Mouse (Mus musculus) kidney, postnatal 4 days (tissue): Measurements from ENCODE around the gene Cldn22.

Experiments
- DNase-seq, 2 experiments: peaks; one replicate each; pipeline ENCODE4 v3.0.0; 2021; ENCODE audit warnings: mixed read lengths in 2 of 2

Cldn22 gene

DNA sequence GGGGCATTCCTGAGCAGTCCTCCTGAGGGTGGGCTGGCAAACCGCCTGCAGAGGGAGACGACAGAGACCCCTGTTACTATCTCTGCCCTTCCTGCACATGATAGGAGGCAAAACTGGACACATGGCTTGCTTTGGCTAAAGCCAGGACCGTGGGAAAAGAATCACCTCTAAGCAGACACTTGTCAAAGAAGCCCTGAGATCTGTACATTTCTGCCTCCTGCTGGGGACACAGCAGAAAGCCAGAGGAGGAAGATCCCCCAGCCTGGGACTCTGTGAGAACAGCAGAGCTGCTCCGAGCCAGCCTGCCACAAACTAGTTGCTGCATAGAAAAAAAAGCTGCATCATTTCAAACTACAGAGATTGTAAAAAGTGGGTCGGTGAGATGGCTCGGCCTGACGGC, 18.8 kb downstream of the Cldn22 start:
- no peak for DNase-seq

DNA sequence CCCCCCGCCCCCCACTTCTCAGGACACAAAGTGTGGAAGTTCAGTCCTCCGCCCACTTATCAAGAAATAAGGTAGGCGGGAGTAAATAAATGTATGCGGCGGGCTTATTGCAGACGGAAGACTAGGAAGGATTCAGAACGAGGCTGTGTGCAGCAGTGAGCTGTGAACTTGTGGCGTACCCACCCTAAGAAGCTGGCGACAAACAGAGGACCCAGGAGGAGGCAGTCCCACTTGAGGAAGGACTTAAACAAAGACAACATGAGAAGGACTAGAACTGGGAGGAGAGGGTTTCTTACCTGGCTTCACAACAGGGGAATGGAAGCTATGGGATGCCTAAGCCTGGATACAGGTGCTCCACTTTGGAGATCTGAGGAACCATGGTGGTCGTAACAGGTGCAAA, 19.4 kb downstream of the Cldn22 start:
- DNase-seq, result no peak

DNA sequence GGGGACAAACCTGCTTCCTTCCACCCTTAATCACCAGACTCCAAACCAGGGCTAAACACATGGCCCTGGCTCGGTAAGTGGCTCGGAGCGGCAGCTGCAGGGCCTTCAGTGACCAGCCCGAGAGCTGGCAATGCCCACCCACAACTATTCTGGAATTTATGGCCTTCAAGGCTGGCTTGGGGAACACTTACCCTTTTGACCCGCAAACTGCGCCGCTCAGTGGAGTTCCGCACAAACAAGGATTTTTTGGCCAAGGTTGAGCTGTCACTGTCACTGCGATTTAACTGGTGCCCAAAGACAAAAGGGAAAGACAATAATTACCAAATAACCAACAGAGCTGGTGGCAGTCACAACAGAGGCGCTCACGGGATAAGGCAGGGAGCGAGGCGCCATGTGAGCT, 21.7 kb downstream of the Cldn22 start:
- peak; percentile 37 to 65 for DNase-seq

DNA sequence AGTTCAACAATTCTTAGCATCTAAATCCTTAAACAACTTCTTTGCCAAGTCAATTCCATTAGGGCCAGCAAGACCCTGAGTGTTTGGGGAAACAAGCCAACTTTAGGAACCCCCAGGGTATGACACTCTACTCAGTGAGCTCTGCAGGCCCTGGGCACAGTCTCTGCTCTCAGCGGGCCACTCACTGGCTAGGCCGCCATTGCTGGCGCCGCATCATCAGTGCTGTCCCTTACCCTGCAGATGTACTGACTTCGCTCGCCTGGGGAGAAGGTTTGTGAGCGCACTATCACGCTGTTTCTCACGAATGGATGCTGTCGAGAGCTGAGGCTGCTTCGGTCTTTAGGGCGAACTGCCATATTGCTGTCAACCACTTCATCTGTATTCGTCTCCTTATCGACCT, 22.9 kb downstream of the Cldn22 start:
- no peak for DNase-seq

DNA sequence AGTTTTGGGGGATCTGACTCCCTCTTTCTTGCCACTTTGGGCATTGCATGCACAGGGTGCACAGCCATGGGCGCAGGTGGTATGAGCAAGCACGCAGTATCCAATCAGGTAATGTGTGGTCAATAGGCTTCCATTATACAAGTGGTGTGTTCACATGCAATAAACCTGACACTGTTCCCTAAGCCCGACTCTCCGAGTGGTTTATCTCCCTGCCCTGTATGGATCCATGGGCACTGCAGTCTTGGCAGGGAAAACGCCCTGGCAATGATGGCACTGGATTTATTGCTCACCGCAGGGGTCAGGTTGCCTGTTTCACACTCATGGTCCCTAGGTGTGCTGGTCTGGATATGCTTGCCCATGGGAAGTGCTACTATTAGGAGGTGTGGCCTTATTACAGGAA, 23.6 kb downstream of the Cldn22 start:
- no peak for DNase-seq

DNA sequence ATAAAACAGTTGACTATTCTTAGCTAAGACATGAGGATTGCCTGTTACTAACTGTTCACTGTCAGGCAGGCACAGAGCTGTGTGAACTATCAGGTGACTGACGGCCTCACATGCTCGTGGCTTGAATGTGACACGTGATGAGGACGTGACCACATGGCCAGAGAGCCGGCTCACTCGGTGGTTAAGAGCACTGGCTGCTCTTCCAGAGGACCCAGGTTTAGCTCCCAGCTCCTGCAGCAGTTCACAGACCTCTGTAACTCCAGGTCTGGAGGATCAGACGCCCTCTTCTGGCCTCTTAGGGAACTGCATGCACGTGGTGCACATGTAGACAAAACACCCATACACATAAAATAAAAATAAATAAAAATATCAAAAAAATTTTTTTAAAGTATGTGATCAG, 25.6 kb downstream of the Cldn22 start:
- peak; percentile 38 to 54 for DNase-seq

DNA sequence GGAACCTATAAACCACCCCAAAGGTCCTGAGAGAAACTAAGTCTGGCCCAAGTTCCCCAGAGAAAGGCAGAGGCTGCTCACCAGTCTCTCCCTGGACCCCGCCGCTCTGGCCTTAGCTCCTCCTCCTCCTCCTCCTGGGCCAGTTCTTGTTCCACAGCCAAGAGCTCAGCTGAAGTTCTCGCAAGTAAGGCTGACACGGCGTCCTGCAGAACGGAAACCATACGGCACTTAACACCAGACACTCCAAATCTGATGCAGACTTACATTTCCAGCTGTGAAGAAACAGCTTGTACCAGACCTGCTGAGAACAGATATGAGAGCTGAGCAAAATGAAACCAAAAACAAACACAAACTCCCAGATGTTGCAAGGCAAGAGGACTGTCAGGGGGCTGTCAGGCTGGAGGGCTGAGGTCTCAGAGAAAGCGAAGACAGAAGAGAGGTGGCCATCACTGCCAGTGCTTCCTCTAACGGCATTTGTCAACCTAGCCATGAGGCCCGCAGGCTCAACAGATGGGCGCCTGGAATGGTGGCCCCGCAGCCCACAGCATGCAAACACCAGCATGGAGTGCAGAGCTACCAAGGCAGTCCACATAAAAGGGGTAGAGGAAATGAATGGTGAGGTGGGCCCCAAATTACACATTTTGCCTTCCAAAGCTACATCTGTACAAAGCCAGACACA, 27.7 kb downstream of the Cldn22 start:
- DNase-seq, result peak; percentile 73 to 79

DNA sequence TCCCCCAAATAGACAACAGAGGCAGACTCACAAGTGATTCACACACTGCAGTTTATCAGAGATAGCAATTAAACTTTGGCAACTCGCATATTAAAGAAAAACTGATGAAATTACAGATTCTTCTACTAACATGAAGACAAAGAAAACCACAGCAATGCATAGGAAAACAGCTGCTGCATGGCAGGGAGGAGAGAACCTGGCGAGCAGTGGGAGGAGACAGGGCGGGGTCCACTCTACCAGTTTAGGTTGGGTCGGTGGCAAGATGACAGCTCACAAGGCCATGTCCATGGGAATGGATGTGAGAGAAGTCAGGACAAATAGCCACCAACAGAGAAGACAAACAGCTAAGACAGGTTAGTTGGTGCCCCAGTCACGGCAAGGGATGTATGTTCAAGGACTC, 28.5 kb downstream of the Cldn22 start:
- DNase-seq, result peak in 1 of 2 experiments; percentile 45

DNA sequence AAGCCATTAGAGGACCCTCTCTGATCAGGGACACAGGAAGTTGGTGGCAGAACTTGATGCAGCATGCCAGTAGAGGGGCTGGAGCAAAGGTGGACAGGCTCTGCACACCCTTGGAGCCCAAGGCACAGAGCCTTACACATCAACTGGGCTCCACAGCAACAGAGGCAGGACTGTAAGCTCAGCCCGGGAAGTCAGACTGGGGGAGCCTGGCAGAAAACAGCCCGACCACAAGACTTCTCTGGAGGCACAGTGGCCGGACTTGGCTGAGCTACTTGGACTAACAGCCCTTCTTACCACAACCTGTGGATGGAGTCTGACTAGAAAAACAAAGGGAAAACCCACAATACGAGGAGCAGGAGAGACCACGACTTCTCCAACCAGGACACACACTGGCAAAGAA, 29.1 kb downstream of the Cldn22 start:
- no peak for DNase-seq

DNA sequence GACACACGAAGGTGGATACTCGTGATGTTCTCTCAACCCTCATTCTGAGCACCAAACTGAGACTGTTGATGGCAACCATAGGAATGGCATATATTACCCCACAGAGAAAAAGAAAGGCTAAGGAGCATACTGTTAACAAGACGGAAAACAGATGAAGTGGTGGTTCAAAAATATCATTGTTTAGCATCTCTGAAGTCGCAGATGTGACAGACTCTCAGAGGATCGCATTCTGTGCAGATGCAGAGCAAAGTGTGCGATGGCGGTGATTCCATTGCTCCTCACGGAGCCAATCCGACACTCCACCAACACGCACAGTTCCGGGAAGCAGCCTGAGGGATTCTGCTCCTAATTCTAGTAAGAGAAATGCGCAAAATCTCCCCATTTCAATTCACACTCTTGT, 35.0 kb downstream of the Cldn22 start:
- no peak for DNase-seq

DNA sequence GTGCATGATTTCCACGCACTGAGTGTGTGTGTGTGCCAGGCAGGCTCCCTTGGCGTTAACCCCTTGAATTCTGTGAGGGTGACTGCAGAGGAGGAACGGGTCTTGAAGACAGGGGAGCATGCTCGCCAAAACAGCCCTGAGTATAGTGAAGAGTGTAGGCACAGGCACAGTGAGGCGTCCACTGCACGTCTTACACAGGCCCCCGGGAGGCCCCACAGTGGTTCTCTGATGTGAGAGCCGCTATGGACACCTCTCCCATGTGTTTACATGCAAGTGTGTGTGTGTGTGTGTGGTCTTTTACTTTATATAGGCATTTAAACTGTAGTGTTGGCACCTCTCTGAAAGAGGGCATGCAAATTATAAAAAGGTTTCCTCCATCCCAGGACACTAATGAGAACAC, 42.3 kb downstream of the Cldn22 start:
- DNase-seq, result no peak

DNA sequence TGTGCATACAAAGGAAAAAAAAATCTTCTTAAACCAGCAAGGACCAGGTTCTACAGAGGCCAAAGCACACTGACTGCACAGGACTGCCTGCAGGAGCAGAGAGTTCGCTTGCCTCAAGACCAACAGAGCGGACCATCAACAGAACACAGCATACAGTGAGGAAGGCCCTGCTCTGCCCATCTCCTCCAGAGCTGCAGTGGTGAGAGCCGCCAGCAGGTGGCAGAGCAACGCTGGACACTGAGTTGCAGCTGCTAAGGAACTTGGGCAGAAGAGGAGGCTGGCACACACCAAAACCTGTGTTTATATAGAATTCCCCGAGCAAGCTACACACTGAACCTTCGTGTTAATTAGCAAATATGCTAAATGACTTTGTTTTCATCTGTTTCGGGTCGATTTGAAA, 42.8 kb downstream of the Cldn22 start:
- peak; percentile 93 to 94 for DNase-seq

DNA sequence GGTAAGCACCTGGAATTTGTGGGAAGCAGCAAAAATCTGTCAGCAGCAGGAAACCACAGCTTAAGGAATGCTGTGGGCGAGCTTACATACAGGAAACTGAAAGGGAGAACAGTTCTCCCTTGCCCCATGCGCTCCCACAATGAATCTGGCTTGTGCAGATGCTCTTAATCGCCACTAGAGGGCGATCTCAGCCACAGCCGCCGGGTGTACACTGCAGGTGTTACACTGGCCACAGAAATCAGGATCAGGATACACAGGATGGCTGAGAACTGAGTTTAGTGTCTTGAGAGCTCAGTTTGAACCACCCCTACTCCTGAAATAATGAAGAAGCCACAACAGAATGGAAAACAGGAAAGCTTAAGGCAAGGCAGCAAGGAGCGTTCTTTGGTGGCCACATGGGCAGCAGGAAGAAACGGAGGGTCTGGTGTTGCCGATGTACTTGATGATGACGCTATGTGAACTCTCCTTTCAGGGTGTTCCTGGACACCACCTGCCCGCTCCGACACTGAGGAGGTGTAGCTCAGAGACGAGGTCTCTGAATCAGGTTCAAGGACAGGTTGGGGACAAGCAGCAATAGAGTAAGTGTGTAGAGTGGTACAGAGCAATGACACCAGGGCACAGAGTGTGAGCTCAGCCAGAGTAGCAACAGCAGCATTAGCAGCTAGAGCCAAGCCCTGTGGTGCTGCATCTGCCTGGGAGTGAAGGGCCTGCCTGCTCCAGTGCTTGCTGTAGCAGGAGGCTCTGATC, 48.3 kb downstream of the Cldn22 start:
- peak; percentile 36 to 62 for DNase-seq

DNA sequence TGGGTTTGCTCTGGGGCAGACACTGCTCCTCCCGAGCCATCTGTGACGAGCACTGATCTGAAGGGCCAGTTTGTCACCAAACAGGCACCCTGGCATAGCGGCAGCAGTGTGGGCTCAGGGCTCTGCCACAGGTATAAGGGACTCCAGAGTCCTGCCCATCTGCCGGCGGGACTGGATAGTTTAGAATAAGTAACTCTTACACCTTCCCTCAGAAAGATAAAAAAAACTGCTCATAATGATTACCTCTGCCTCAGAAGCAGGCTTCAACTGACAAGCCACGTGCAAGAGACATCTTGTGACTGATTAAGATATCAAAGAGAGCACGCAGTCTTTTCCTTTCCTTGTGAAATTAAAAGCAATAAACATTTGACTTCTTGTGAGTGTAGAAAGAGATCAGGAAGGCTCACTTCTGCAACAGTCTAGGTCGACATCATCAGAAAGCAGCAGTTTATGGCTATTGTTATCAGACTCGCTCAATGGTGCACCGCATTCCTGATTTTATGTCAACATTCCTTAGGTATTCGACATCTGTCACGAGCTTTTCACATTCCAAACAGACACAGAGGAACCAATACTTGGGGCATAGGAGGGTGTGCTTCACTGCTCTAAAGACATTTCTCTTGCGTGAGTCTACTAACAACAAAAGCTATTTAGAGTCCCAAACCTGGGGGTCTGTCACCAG, 50.4 kb downstream of the Cldn22 start:
- no peak for DNase-seq
